Mouse (Mus musculus): Measurements from ENCODE around the gene Ttc33. TPM values are rescaled to one million over a fixed set of nuclear protein-coding genes. Genes with fewer than 3 reads are reported as not detected.

Gene Ttc33
- polyA plus RNA-seq, 1 experiment from 2014 or later: 47.2 TPM

- 1% methylated on average over 45 of the region's 61 CpGs for WGBS
- no peaks in the 10 kb centered on the region for H3K9me3 ChIP-seq (ENCODE audit: control insufficient read depth, low read length)
- peak; percentile 88 for ATAC-seq (ENCODE audit: insufficient number of reproducible peaks, low FRiP score, low TSS enrichment, low read depth)
Measured at GRCm38 (mm10) chr15:5144021-5144778, 41.1 kb upstream of the Ttc33 start.

GRCm38 (mm10) chr15:5145196-5145945 lies 40.0 kb upstream of the Ttc33 start:
- Histone ChIP-seq H3K27ac (replicated peaks; ENCODE audit: low read depth, low read length) (no peak overlapping the region), H3K4me1 (ENCODE audit: control insufficient read depth, insufficient read depth, low read length) (peaks cover 15% of the 10 kb centered on the region), H3K9ac (ENCODE audit: low read length) (no peak overlapping the region), H3K9me3 (ENCODE audit: control insufficient read depth, low read length) (no peaks in the 10 kb centered on the region), H3K36me3 (ENCODE audit: control insufficient read depth, insufficient read depth, low read length) (no peaks in the 10 kb centered on the region), H3K4me3 (ENCODE audit: low read depth, low read length) (no peak overlapping the region), H3K4me2 (ENCODE audit: low read depth, severe bottlenecking) (peak overlapping the region; percentile 65), H3K27me3 (ENCODE audit: control insufficient read depth, insufficient read depth, low read length) (no peaks in the 10 kb centered on the region)
- 43% methylated on average over 9 of the region's 9 CpGs for WGBS
- DNase-seq (ENCODE audit: low spot score) (no peak), ATAC-seq (ENCODE audit: insufficient number of reproducible peaks, low FRiP score, low TSS enrichment, low read depth) (no peak)

More at GRCm38 (mm10) chr15:5144021-5144778, 41.1 kb upstream of the Ttc33 start:
- H3K36me3 ChIP-seq (ENCODE audit: control insufficient read depth, insufficient read depth, low read length): no peaks in the 10 kb centered on the region
- peak overlapping the region; percentile 65 for H3K4me2 ChIP-seq (ENCODE audit: low read depth, severe bottlenecking)
- H3K9ac ChIP-seq (ENCODE audit: low read length): peak overlapping the region; percentile 88
- H3K27me3 ChIP-seq (ENCODE audit: control insufficient read depth, insufficient read depth, low read length): no peaks in the 10 kb centered on the region
- DNase-seq (ENCODE audit: low spot score): peak; percentile 81
- H3K4me1 ChIP-seq (ENCODE audit: control insufficient read depth, insufficient read depth, low read length): peaks cover 15% of the 10 kb centered on the region
- H3K27ac ChIP-seq (replicated peaks; ENCODE audit: low read depth, low read length): peak overlapping the region; percentile 85
- H3K4me3 ChIP-seq (ENCODE audit: low read depth, low read length): peak overlapping the region; percentile 89

- Histone ChIP-seq H3K27me3 (ENCODE audit: control insufficient read depth, insufficient read depth, low read length) (no peaks in the 10 kb centered on the region), H3K27ac (replicated peaks; ENCODE audit: low read depth, low read length) (no peak overlapping the region), H3K9me3 (ENCODE audit: control insufficient read depth, low read length) (no peaks in the 10 kb centered on the region), H3K4me3 (ENCODE audit: low read depth, low read length) (no peak overlapping the region), H3K4me1 (ENCODE audit: control insufficient read depth, insufficient read depth, low read length) (peaks cover 15% of the 10 kb centered on the region), H3K9ac (ENCODE audit: low read length) (no peak overlapping the region), H3K36me3 (ENCODE audit: control insufficient read depth, insufficient read depth, low read length) (no peaks in the 10 kb centered on the region), H3K4me2 (ENCODE audit: low read depth, severe bottlenecking) (no peak overlapping the region)
- ATAC-seq (ENCODE audit: insufficient number of reproducible peaks, low FRiP score, low TSS enrichment, low read depth) (no peak), DNase-seq (ENCODE audit: low spot score) (no peak)
- 37% methylated on average over 4 of the region's 4 CpGs for WGBS
Measured at GRCm38 (mm10) chr15:5149187-5149586, 36.1 kb upstream of the Ttc33 start.

- Histone ChIP-seq H3K36me3 (ENCODE audit: control insufficient read depth, insufficient read depth, low read length) (no peaks in the 10 kb centered on the region), H3K4me1 (ENCODE audit: control insufficient read depth, insufficient read depth, low read length) (peaks cover 17% of the 10 kb centered on the region), H3K27ac (replicated peaks; ENCODE audit: low read depth, low read length) (no peak overlapping the region), H3K9ac (ENCODE audit: low read length) (no peak overlapping the region), H3K4me3 (ENCODE audit: low read depth, low read length) (no peak overlapping the region), H3K4me2 (ENCODE audit: low read depth, severe bottlenecking) (no peak overlapping the region), H3K9me3 (ENCODE audit: control insufficient read depth, low read length) (no peaks in the 10 kb centered on the region), H3K27me3 (ENCODE audit: control insufficient read depth, insufficient read depth, low read length) (no peaks in the 10 kb centered on the region)
- WGBS: 92% methylated on average over 6 of the region's 6 CpGs
- no peak for DNase-seq (ENCODE audit: low spot score)
- no peak for ATAC-seq (ENCODE audit: insufficient number of reproducible peaks, low FRiP score, low TSS enrichment, low read depth)
Measured at GRCm38 (mm10) chr15:5152171-5152570, 33.2 kb upstream of the Ttc33 start.

GRCm38 (mm10) chr15:5154621-5155020 lies 30.7 kb upstream of the Ttc33 start:
- ATAC-seq (ENCODE audit: insufficient number of reproducible peaks, low FRiP score, low TSS enrichment, low read depth) (no peak), DNase-seq (ENCODE audit: low spot score) (no peak)
- 89% methylated on average over 9 of the region's 9 CpGs for WGBS
- Histone ChIP-seq H3K4me3 (ENCODE audit: low read depth, low read length) (no peak overlapping the region), H3K9ac (ENCODE audit: low read length) (no peak overlapping the region), H3K27ac (replicated peaks; ENCODE audit: low read depth, low read length) (no peak overlapping the region), H3K36me3 (ENCODE audit: control insufficient read depth, insufficient read depth, low read length) (no peaks in the 10 kb centered on the region), H3K9me3 (ENCODE audit: control insufficient read depth, low read length) (no peaks in the 10 kb centered on the region), H3K27me3 (ENCODE audit: control insufficient read depth, insufficient read depth, low read length) (no peaks in the 10 kb centered on the region), H3K4me2 (ENCODE audit: low read depth, severe bottlenecking) (no peak overlapping the region), H3K4me1 (ENCODE audit: control insufficient read depth, insufficient read depth, low read length) (peaks cover 7% of the 10 kb centered on the region; the same call in 1 of the 2 replicates)

- Histone ChIP-seq H3K9ac (ENCODE audit: low read length) (no peak overlapping the region), H3K4me2 (ENCODE audit: low read depth, severe bottlenecking) (no peak overlapping the region), H3K36me3 (ENCODE audit: control insufficient read depth, insufficient read depth, low read length) (no peaks in the 10 kb centered on the region), H3K27ac (replicated peaks; ENCODE audit: low read depth, low read length) (no peak overlapping the region), H3K4me1 (ENCODE audit: control insufficient read depth, insufficient read depth, low read length) (peaks cover 7% of the 10 kb centered on the region; the same call in 1 of the 2 replicates), H3K27me3 (ENCODE audit: control insufficient read depth, insufficient read depth, low read length) (no peaks in the 10 kb centered on the region), H3K4me3 (ENCODE audit: low read depth, low read length) (no peak overlapping the region), H3K9me3 (ENCODE audit: control insufficient read depth, low read length) (no peaks in the 10 kb centered on the region)
- DNase-seq (ENCODE audit: low spot score): no peak
- WGBS: 82% methylated on average over 5 of the region's 5 CpGs
- ATAC-seq (ENCODE audit: insufficient number of reproducible peaks, low FRiP score, low TSS enrichment, low read depth): no peak
Measured at GRCm38 (mm10) chr15:5155093-5155492, 30.2 kb upstream of the Ttc33 start.

GRCm38 (mm10) chr15:5156355-5156754 lies 29.0 kb upstream of the Ttc33 start:
- no peaks in the 10 kb centered on the region for H3K9me3 ChIP-seq (ENCODE audit: control insufficient read depth, low read length)
- 94% methylated on average over 4 of the region's 4 CpGs for WGBS

GRCm38 (mm10) chr15:5157386-5157785 lies 27.9 kb upstream of the Ttc33 start:
- Histone ChIP-seq H3K9me3 (ENCODE audit: control insufficient read depth, low read length) (no peaks in the 10 kb centered on the region), H3K27ac (replicated peaks; ENCODE audit: low read depth, low read length) (no peak overlapping the region), H3K4me1 (ENCODE audit: control insufficient read depth, insufficient read depth, low read length) (peaks cover 7% of the 10 kb centered on the region; the same call in 1 of the 2 replicates), H3K4me2 (ENCODE audit: low read depth, severe bottlenecking) (no peak overlapping the region), H3K4me3 (ENCODE audit: low read depth, low read length) (no peak overlapping the region), H3K27me3 (ENCODE audit: control insufficient read depth, insufficient read depth, low read length) (no peaks in the 10 kb centered on the region), H3K36me3 (ENCODE audit: control insufficient read depth, insufficient read depth, low read length) (no peaks in the 10 kb centered on the region), H3K9ac (ENCODE audit: low read length) (no peak overlapping the region)
- ATAC-seq (ENCODE audit: insufficient number of reproducible peaks, low FRiP score, low TSS enrichment, low read depth) (no peak), DNase-seq (ENCODE audit: low spot score) (no peak)
- 84% methylated on average over 1 of the region's 1 CpGs for WGBS

More at GRCm38 (mm10) chr15:5156355-5156754, 29.0 kb upstream of the Ttc33 start:
- Histone ChIP-seq H3K4me3 (ENCODE audit: low read depth, low read length) (no peak overlapping the region), H3K27me3 (ENCODE audit: control insufficient read depth, insufficient read depth, low read length) (no peaks in the 10 kb centered on the region), H3K4me2 (ENCODE audit: low read depth, severe bottlenecking) (no peak overlapping the region), H3K9ac (ENCODE audit: low read length) (no peak overlapping the region), H3K36me3 (ENCODE audit: control insufficient read depth, insufficient read depth, low read length) (no peaks in the 10 kb centered on the region), H3K27ac (replicated peaks; ENCODE audit: low read depth, low read length) (no peak overlapping the region), H3K4me1 (ENCODE audit: control insufficient read depth, insufficient read depth, low read length) (peaks cover 7% of the 10 kb centered on the region; the same call in 1 of the 2 replicates)
- DNase-seq (ENCODE audit: low spot score) (no peak), ATAC-seq (ENCODE audit: insufficient number of reproducible peaks, low FRiP score, low TSS enrichment, low read depth) (no peak)
